Mouse (Mus musculus): ENCODE results near the gene Atp6v0a1. TPM values are rescaled to one million over a fixed set of nuclear protein-coding genes. Genes with fewer than 3 reads are reported as not detected.
A peak's percentile ranks its signal among the peaks of the same experiment; 100 is the strongest.
"Not testable (repeated sequence)": the region's sequence is repeated elsewhere in the genome, so short reads cannot be mapped to it uniquely, and the experiment has no call there.

The Atp6v0a1 gene
- polyA plus RNA-seq, 1 experiment = 61.5 TPM

DNA sequence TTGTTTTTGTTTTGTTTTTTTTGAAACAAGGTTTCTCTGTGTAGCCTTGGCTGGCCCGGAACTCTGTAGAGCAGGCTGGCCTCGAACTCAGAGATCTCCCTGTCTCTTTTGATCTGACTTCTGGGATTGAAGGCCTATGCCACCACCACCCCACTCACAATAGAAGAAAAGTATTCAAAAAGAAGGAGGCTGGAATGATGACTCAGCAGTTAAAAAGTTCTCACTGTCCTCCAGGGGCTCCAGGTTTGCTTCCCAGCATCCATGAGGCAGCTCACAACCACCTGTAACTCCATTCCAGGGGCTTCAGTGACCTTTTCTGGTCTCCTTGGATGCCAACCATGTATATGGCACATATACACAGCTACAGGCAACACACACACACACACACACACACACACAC is 10.4 kb upstream of the Atp6v0a1 start:
- TF ChIP-seq POLR2A (IDR thresholded peaks at IDR 0.05; ENCODE audit: borderline replicate concordance, control insufficient read depth, low read depth, low read length) = no peak
- TF ChIP-seq CTCF (IDR thresholded peaks at IDR 0.05; ENCODE audit: control insufficient read depth, insufficient read depth, low read length) = no peak
- Histone ChIP-seq H3K4me1 (ENCODE audit: control insufficient read depth, insufficient read depth, low read length) (peaks cover 5% of the 10 kb centered on the region; the same call in 1 of the 2 replicates), H3K27ac (ENCODE audit: control insufficient read depth, insufficient read depth, low read depth, low read length, poor library complexity) (no peak overlapping the region), H3K4me3 (replicated peaks; ENCODE audit: control insufficient read depth, low read depth, low read length) (no peak overlapping the region)
- WGBS = 84% methylated on average over 2 of the region's 2 CpGs

DNA sequence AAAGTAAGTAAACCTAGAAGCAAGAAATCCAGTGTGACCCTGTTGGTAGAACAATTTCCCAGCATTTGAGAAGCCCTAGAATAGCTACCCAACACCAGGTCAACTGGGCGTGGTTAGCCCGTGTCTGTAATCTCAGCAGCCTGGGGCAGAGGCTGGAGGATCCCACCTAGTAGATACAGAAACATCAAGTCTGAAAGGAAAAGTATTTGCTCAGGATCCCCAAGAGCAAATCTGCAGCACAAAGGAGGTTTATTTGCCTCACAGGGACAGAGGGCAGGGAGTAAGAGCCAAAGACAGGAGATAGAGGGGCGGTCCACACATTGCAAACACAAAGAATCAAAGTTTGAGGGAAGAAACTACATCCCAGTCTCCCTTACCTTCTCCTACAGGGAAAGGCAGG is 10.0 kb upstream of the Atp6v0a1 start:
- TF ChIP-seq CTCF (IDR thresholded peaks at IDR 0.05; ENCODE audit: control insufficient read depth, insufficient read depth, low read length) (no peak), POLR2A (IDR thresholded peaks at IDR 0.05; ENCODE audit: borderline replicate concordance, control insufficient read depth, low read depth, low read length) (no peak)
- Histone ChIP-seq H3K27ac (ENCODE audit: control insufficient read depth, insufficient read depth, low read depth, low read length, poor library complexity) (no peak overlapping the region), H3K4me3 (replicated peaks; ENCODE audit: control insufficient read depth, low read depth, low read length) (no peak overlapping the region), H3K4me1 (ENCODE audit: control insufficient read depth, insufficient read depth, low read length) (peaks cover 5% of the 10 kb centered on the region; the same call in 1 of the 2 replicates)
- 73% methylated on average over 3 of the region's 3 CpGs for WGBS

DNA sequence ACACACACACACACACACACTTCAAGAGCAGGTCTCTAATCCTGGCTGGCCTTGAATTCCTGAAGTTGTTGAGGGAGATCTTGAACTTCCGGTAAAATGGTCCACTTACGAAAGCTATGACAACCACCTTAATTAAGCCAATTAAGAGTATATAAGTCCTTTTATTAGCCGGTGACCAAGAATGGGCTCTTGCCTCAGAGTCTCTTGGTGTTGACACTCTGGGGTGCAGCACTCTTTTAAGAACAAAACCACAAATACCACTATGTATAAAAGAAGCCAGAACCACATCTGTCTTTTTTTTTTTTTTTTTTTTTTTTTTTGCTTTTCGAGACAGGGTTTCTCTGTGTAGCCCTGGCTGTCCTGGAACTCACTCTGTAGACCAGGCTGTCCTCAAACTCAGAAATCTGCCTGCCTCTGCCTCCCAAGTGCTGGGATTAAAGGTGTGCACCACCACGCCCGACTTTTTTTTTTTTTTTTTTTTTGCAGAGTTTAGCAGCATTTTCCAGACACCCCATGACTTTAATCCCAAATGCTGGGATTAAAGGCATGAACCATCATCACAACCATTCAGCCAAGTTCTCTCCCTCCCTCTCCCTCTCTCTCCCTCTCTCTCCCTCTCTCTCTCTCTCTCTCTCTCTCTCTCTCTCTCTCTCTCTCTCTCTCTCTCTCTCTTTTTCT is 7.2 kb upstream of the Atp6v0a1 start:
- not testable (repeated sequence) for H3K27ac ChIP-seq (ENCODE audit: control insufficient read depth, insufficient read depth, low read depth, low read length, poor library complexity); H3K4me3 ChIP-seq (replicated peaks; ENCODE audit: control insufficient read depth, low read depth, low read length); H3K4me1 ChIP-seq (ENCODE audit: control insufficient read depth, insufficient read depth, low read length)
- 23% methylated on average over 6 of the region's 6 CpGs for WGBS

DNA sequence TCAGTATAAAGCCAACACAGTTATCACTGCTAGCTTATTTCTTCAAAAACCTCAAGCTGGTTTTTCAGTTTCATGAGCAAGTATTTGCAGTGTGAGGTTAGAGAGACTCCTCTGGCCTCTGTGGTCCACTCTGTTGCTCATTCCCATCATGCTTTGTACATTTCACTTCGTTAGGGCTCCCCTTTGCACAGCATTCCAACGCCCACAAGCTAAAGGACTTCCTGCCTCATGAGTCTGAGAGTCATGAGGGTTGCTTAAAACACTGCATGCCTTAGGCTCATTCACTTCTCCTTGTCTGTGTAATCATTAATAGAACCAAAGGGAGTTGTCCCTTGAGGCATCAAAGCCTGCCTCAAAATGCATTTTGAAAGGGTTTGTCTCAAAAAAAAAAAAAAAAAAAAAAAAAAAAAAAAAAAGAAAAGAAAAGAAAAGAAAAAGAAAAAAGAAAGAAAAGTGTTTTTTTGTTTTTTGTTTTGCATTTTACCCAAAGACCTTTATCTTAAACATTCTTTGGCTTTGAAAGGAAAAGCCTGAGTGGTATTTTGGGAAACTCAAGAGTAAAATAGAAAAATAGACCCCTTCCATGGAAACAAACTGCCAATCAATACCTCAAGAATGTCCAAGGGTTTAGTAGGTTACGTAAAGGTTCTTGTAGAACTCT is 6.1 kb upstream of the Atp6v0a1 start:
- no peak overlapping the region for H3K4me3 ChIP-seq (replicated peaks; ENCODE audit: control insufficient read depth, low read depth, low read length)
- 29% methylated on average over 3 of the region's 3 CpGs for WGBS
- H3K27ac ChIP-seq (ENCODE audit: control insufficient read depth, insufficient read depth, low read depth, low read length, poor library complexity) = no peak overlapping the region
- TF ChIP-seq CTCF (IDR thresholded peaks at IDR 0.05; ENCODE audit: control insufficient read depth, insufficient read depth, low read length) (no peak), POLR2A (IDR thresholded peaks at IDR 0.05; ENCODE audit: borderline replicate concordance, control insufficient read depth, low read depth, low read length) (no peak)
- peaks cover 5% of the 10 kb centered on the region; the same call in 1 of the 2 replicates for H3K4me1 ChIP-seq (ENCODE audit: control insufficient read depth, insufficient read depth, low read length)

DNA sequence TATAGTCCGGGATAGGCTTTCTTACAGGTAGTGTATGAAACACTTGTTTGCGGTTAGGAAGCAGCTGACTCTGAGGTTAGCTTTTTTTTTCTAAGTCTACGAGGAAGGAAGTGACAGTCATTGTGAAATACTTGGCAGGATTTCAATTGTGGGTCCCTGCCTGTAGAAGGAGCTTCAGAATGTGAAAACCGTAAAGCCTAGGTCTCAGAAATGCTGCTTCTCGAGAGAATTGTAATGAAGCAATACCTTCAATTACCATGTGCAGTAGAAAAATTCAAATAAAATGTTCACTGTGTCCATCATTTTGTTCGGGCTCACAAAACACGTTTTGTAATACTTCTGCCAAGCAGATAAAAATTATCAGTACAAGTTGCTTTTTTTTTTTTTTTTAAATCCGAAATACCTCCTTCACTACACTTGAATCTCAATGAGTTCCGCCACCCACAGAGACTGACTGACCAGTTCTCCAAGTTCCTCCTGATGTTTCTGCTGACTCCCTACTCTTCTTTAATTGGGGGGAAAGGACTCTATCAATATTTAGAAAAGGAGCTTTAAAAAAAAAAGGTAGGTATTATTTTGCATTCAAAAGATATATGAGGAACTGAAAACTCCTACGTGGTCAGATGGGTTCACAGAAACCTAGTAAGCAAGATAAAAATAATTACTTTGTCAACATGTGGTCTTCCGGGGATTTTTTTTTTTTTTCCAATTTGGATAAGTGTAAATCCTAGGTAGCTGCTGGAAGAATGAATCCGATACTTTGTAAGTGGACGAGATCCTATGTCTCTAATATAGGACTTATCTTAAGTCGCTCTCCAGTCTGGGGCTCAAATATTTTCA is 826 bp upstream of the Atp6v0a1 start:
- Histone ChIP-seq H3K27ac (ENCODE audit: control insufficient read depth, insufficient read depth, low read depth, low read length, poor library complexity) (peak overlapping the region; percentile 87; the same call in 1 of the 2 replicates), H3K4me3 (replicated peaks; ENCODE audit: control insufficient read depth, low read depth, low read length) (no peak overlapping the region), H3K4me1 (ENCODE audit: control insufficient read depth, insufficient read depth, low read length) (0 out of 2 replicates have a peak, but pooled peaks cover 1% of the 10 kb centered on the region)
- 7% methylated on average over 14 of the region's 14 CpGs for WGBS
- TF ChIP-seq CTCF (IDR thresholded peaks at IDR 0.05; ENCODE audit: control insufficient read depth, insufficient read depth, low read length) (no peak), POLR2A (IDR thresholded peaks at IDR 0.05; ENCODE audit: borderline replicate concordance, control insufficient read depth, low read depth, low read length) (no peak)

DNA sequence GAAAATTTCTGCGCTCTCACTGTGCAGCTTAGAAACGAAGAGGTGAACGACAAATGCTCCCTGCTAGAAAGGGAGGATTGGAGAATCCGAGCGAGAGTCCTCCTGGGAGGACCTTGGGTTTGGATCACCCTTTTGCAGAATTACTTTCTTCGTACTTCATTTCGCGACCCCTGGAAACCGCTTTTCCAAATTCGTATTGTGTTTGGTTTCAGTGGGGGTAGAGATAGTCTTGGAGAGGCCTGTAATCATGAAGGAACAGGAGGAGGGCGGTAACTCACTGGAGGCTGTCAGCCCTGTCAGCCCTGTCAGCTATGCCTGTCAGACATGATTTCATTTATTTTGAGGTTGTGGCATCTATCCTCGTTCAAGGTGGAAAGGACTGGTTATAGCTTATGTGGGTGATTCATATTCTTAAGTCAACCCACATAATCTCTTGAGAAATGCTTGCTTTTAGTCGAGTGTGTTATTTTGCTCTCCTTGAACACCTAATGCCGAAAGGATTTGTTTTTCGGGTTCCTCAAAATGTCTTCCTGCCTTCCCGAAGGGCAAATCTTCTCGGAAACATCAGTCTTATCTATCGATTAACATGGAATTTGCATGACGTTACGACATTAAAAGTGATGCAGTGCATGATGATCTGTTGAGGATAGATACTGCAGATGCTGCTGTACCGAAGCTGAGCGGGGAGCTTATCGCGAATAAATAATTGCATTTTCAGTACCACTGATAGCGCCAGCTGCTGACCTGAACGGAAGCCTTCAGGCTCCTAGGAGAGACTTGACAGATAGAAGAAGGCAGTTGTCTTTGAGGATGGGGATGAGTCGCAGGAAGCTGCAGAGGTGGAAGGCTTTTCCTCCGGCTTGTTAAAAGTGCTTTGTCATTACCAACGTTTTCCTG is 884 bp downstream of the Atp6v0a1 start:
- WGBS = 2% methylated on average over 29 of the region's 29 CpGs
- H3K27ac ChIP-seq (ENCODE audit: control insufficient read depth, insufficient read depth, low read depth, low read length, poor library complexity) = peak overlapping the region; percentile 87
- TF ChIP-seq CTCF (IDR thresholded peaks at IDR 0.05; ENCODE audit: control insufficient read depth, insufficient read depth, low read length) = no peak
- TF ChIP-seq POLR2A (IDR thresholded peaks at IDR 0.05; ENCODE audit: borderline replicate concordance, control insufficient read depth, low read depth, low read length) = no peak
- H3K4me1 ChIP-seq (ENCODE audit: control insufficient read depth, insufficient read depth, low read length) = 0 out of 2 replicates have a peak, but pooled peaks cover 1% of the 10 kb centered on the region
- H3K4me3 ChIP-seq (replicated peaks; ENCODE audit: control insufficient read depth, low read depth, low read length) = peak overlapping the region; percentile 81

DNA sequence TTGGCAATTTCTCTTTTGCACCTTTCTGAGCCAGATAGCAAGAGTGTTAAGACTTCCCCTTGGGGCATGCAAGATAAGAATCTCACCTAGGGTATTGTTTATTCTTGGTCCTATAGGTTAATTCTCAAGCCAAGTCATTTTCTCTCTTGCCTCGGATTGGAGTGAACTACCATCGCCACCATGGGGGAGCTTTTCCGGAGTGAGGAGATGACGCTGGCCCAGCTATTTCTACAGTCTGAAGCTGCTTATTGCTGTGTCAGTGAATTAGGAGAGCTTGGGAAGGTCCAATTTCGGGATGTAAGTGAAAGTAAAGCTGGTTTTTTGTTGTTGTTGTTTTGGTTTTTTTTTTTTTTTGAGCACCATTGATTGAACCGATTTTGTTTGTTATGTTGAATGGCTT is 2.4 kb downstream of the Atp6v0a1 start:
- 76% methylated on average over 6 of the region's 6 CpGs for WGBS

More for the DNA sequence above, 2.4 kb downstream of the Atp6v0a1 start:
- no peak for TF ChIP-seq CTCF (IDR thresholded peaks at IDR 0.05; ENCODE audit: control insufficient read depth, insufficient read depth, low read length)
- no peak for TF ChIP-seq POLR2A (IDR thresholded peaks at IDR 0.05; ENCODE audit: borderline replicate concordance, control insufficient read depth, low read depth, low read length)
- Histone ChIP-seq H3K4me1 (ENCODE audit: control insufficient read depth, insufficient read depth, low read length) (0 out of 2 replicates have a peak, but pooled peaks cover 1% of the 10 kb centered on the region), H3K4me3 (replicated peaks; ENCODE audit: control insufficient read depth, low read depth, low read length) (no peak overlapping the region), H3K27ac (ENCODE audit: control insufficient read depth, insufficient read depth, low read depth, low read length, poor library complexity) (no peak overlapping the region)
